Mouse (Mus musculus): ENCODE data around the gene Spata5.

GRCm38 (mm10) chr3:37546351-37546750, 126.7 kb downstream of the Spata5 start:
- TF ChIP-seq CHD1 (IDR thresholded peaks at IDR 0.05; ENCODE audit: low read depth, low read length) (no peak), CTCF (conservative IDR thresholded peaks at IDR 0.05 in 1 of 2, IDR thresholded peaks at IDR 0.05 in 1 of 2; ENCODE audit: low read depth in 2 of 2, low read length in 2 of 2) (no peak), NRF1 (IDR thresholded peaks at IDR 0.05; ENCODE audit: low read depth, low read length) (no peak), NELFE (IDR thresholded peaks at IDR 0.05; ENCODE audit: low read depth, low read length) (no peak), GABPA (IDR thresholded peaks at IDR 0.05; ENCODE audit: insufficient replicate concordance, low read depth, low read length) (no peak), RCOR1 (conservative IDR thresholded peaks at IDR 0.05; ENCODE audit: low read depth, low read length) (no peak), ZNF384 (IDR thresholded peaks at IDR 0.05; ENCODE audit: low read depth, low read length) (no peak), USF1 (IDR thresholded peaks at IDR 0.05; ENCODE audit: low read depth, low read length) (no peak), KAT2A (IDR thresholded peaks at IDR 0.05; ENCODE audit: insufficient replicate concordance, low read length) (no peak), BHLHE40 (IDR thresholded peaks at IDR 0.05; ENCODE audit: low read depth, low read length) (no peak)
